Comparison of ENCODE assay signal across 18 mouse cellular contexts in genomic region chr7:6173872-6174271, GRCm38 (mm10). TPM values are rescaled to one million over a fixed set of nuclear protein-coding genes. Genes with fewer than 3 reads are reported as not detected.
DNase-seq lines count a peak whose midpoint lies in the region; ATAC-seq and TF ChIP-seq lines count a peak whose summit lies in the region.
"Had no signal": no experiment of that assay in that cellular context is flagged by ENCODE, and none has a peak within 500 bp of the region (broad histone marks: within the 10 kb centered on the region; RNA-seq: fewer than 3 reads in every experiment).

No protein-coding gene starts in this region.

- no peak overlapping the region for H3K27ac ChIP-seq in kidney, embryonic 16.5 days (ENCODE audit: low read length)
- H3K27ac ChIP-seq in midbrain, embryonic 13.5 days, result no peak overlapping the region
- no peak overlapping the region for H3K27ac ChIP-seq in midbrain, embryonic 10.5 days (replicated peaks)
- H3K27ac ChIP-seq in kidney, postnatal 0 days, result 0 out of 2 replicates have a peak overlapping the region, but pooled peaks have one; percentile 36
- H3K27ac ChIP-seq in midbrain, postnatal 0 days (ENCODE audit: low read depth, low read length), result no peak overlapping the region
- H3K27ac ChIP-seq: embryonic facial prominence, embryonic 10.5 days; hindbrain, embryonic 15.5 days; layer of hippocampus, adult 2 months; midbrain, embryonic 12.5 days had no signal

- 88% methylated on average over 8 of the region's 8 CpGs for WGBS in kidney, embryonic 16.5 days
- 87% methylated on average over 8 of the region's 8 CpGs for WGBS in midbrain, embryonic 13.5 days
- 92% methylated on average over 8 of the region's 8 CpGs for WGBS in midbrain, embryonic 10.5 days
- WGBS in kidney, postnatal 0 days, result 92% methylated on average over 8 of the region's 8 CpGs
- WGBS in midbrain, postnatal 0 days, result 89% methylated on average over 8 of the region's 8 CpGs

- H3K4me3 ChIP-seq in kidney, embryonic 16.5 days (ENCODE audit: low read length), result no peak overlapping the region
- peak overlapping the region; percentile 71; the same call in 1 of the 2 replicates for H3K4me3 ChIP-seq in midbrain, embryonic 13.5 days (replicated peaks)
- no peak overlapping the region for H3K4me3 ChIP-seq in midbrain, embryonic 10.5 days
- no peak overlapping the region for H3K4me3 ChIP-seq in kidney, postnatal 0 days (replicated peaks; ENCODE audit: low read depth, low read length)
- no peak overlapping the region for H3K4me3 ChIP-seq in midbrain, postnatal 0 days (ENCODE audit: low read depth, low read length)

- peaks cover 13% of the 10 kb centered on the region; the same call in 1 of the 2 replicates for H3K36me3 ChIP-seq in kidney, embryonic 16.5 days (ENCODE audit: insufficient read depth, low read length)
- H3K36me3 ChIP-seq in midbrain, embryonic 13.5 days, result peaks cover 22% of the 10 kb centered on the region
- peaks cover 29% of the 10 kb centered on the region for H3K36me3 ChIP-seq in midbrain, embryonic 10.5 days
- H3K36me3 ChIP-seq in kidney, postnatal 0 days (ENCODE audit: insufficient read depth, low read length), result 0 out of 2 replicates have a peak, but pooled peaks cover 2% of the 10 kb centered on the region
- H3K36me3 ChIP-seq in midbrain, postnatal 0 days (ENCODE audit: insufficient read depth, low read length), result no peaks in the 10 kb centered on the region

- H3K4me1 ChIP-seq in kidney, embryonic 16.5 days (ENCODE audit: insufficient read depth, low read length), result peaks cover 15% of the 10 kb centered on the region
- H3K4me1 ChIP-seq in midbrain, embryonic 13.5 days (replicated peaks), result peaks cover 20% of the 10 kb centered on the region
- peaks cover 24% of the 10 kb centered on the region for H3K4me1 ChIP-seq in midbrain, embryonic 10.5 days
- peaks cover 5% of the 10 kb centered on the region; the same call in 1 of the 2 replicates for H3K4me1 ChIP-seq in kidney, postnatal 0 days (replicated peaks; ENCODE audit: insufficient read depth, low read length)
- H3K4me1 ChIP-seq in midbrain, postnatal 0 days (ENCODE audit: insufficient read depth, low read length), result no peaks in the 10 kb centered on the region

- no peak overlapping the region for H3K9ac ChIP-seq in kidney, embryonic 16.5 days (replicated peaks; ENCODE audit: low read length)
- H3K9ac ChIP-seq in midbrain, embryonic 13.5 days (replicated peaks), result no peak overlapping the region
- no peak overlapping the region for H3K9ac ChIP-seq in kidney, postnatal 0 days (ENCODE audit: low read depth, low read length)
- H3K9ac ChIP-seq in midbrain, postnatal 0 days (replicated peaks; ENCODE audit: low read length, poor library complexity, severe bottlenecking), result no peak overlapping the region
- H3K9ac ChIP-seq: hindbrain, embryonic 15.5 days; midbrain, embryonic 12.5 days had no signal

- H3K27me3 ChIP-seq in kidney, embryonic 16.5 days (ENCODE audit: insufficient read depth, low read length), result no peaks in the 10 kb centered on the region
- H3K27me3 ChIP-seq in midbrain, embryonic 13.5 days, result no peaks in the 10 kb centered on the region
- H3K27me3 ChIP-seq in midbrain, embryonic 10.5 days (ENCODE audit: low read depth, poor library complexity, severe bottlenecking), result no peaks in the 10 kb centered on the region
- no peaks in the 10 kb centered on the region for H3K27me3 ChIP-seq in kidney, postnatal 0 days (ENCODE audit: insufficient read depth, low read length)
- H3K27me3 ChIP-seq in midbrain, postnatal 0 days (ENCODE audit: insufficient read depth, low read length), result no peaks in the 10 kb centered on the region
- H3K27me3 ChIP-seq: hindbrain, embryonic 15.5 days; midbrain, embryonic 12.5 days had no signal

- H3K4me2 ChIP-seq in kidney, embryonic 16.5 days (replicated peaks; ENCODE audit: low read depth, low read length), result no peak overlapping the region
- H3K4me2 ChIP-seq in midbrain, embryonic 13.5 days (replicated peaks), result no peak overlapping the region
- no peak overlapping the region for H3K4me2 ChIP-seq in kidney, postnatal 0 days (ENCODE audit: low read length)
- H3K4me2 ChIP-seq in midbrain, postnatal 0 days (ENCODE audit: low read depth, low read length, poor library complexity, severe bottlenecking), result 0 out of 2 replicates have a peak overlapping the region, but pooled peaks have one; percentile 74

- TF ChIP-seq CTCF in kidney, postnatal 0 days (IDR thresholded peaks at IDR 0.05; ENCODE audit: low read depth), result no peak
- TF ChIP-seq CTCF in midbrain, postnatal 0 days (IDR thresholded peaks at IDR 0.05), result no peak

- no peaks in the 10 kb centered on the region for H3K9me3 ChIP-seq in kidney, embryonic 16.5 days (ENCODE audit: low read length)
- H3K9me3 ChIP-seq in midbrain, embryonic 13.5 days, result no peaks in the 10 kb centered on the region
- H3K9me3 ChIP-seq in midbrain, embryonic 10.5 days (replicated peaks), result 0 out of 2 replicates have a peak, but pooled peaks cover 3% of the 10 kb centered on the region
- H3K9me3 ChIP-seq in kidney, postnatal 0 days (replicated peaks; ENCODE audit: low read length), result no peaks in the 10 kb centered on the region
- H3K9me3 ChIP-seq in midbrain, postnatal 0 days (ENCODE audit: low read length), result no peaks in the 10 kb centered on the region
- H3K9me3 ChIP-seq: embryonic facial prominence, embryonic 10.5 days; hindbrain, embryonic 15.5 days; midbrain, embryonic 12.5 days had no signal

- no peak for ATAC-seq in kidney, embryonic 16.5 days (ENCODE audit: low FRiP score, low TSS enrichment)
- ATAC-seq in midbrain, embryonic 13.5 days, result no peak
- no peak for ATAC-seq in kidney, postnatal 0 days (replicated peaks; ENCODE audit: low FRiP score, low read depth)
- no peak for ATAC-seq in midbrain, postnatal 0 days (ENCODE audit: low FRiP score)

- peak; percentile 59 for DNase-seq in kidney, adult 18-20 months
- no peak for DNase-seq in midbrain, embryonic 10.5 days (ENCODE audit: low spot score)
- DNase-seq in kidney, postnatal 0 days (ENCODE audit: low spot score), result no peak
- no peak for DNase-seq in midbrain, postnatal 0 days (ENCODE audit: low spot score)
- DNase-seq in adrenal gland, postnatal 36 days, result no peak
- no peak for DNase-seq in heart, adult 11 months
- DNase-seq: cerebellum, postnatal 25 days had no signal

RNA-seq across cellular contexts. Expression of gene Zfp444, which starts 1.8 kb away (rescaled TPM):
- polyA plus RNA-seq in kidney, embryonic 16.5 days (2015; fragmentation: Nextera tagmentation; extraction: Ambion mirVana), result 69.9 and 73.5 TPM in 2 replicates
- polyA plus RNA-seq in midbrain, embryonic 13.5 days (2015; fragmentation: Nextera tagmentation; extraction: Ambion mirVana), result 84.7 and 95.4 TPM in 2 replicates
- 81.8 and 86.1 TPM in 2 replicates for polyA plus RNA-seq in midbrain, embryonic 10.5 days (2016; fragmentation: Nextera tagmentation; extraction: Ambion mirVana)
- polyA plus RNA-seq in kidney, postnatal 0 days (2015; fragmentation: Nextera tagmentation; extraction: Ambion mirVana), result 66.2 and 66.3 TPM in 2 replicates
- 86.4 and 92.4 TPM in 2 replicates for total RNA-seq in midbrain, postnatal 0 days (2014; rRNA removed)
- 78.6 and 85.2 TPM in 2 replicates for polyA plus RNA-seq in midbrain, postnatal 0 days (2015; fragmentation: Nextera tagmentation; extraction: Ambion mirVana)
- total RNA-seq in adrenal gland, postnatal 36 days (2021), result 10 to 100 TPM; 26.4 to 35.9 TPM

RNA-seq across cellular contexts. Expression of gene Zfp787, which starts 18.1 kb away (rescaled TPM):
- polyA plus RNA-seq in kidney, embryonic 16.5 days (2015; fragmentation: Nextera tagmentation; extraction: Ambion mirVana), result 27.7 and 31.8 TPM in 2 replicates
- polyA plus RNA-seq in midbrain, embryonic 13.5 days (2015; fragmentation: Nextera tagmentation; extraction: Ambion mirVana), result 22.4 and 27.6 TPM in 2 replicates
- 25.0 and 27.3 TPM in 2 replicates for polyA plus RNA-seq in midbrain, embryonic 10.5 days (2016; fragmentation: Nextera tagmentation; extraction: Ambion mirVana)
- polyA plus RNA-seq in kidney, postnatal 0 days (2015; fragmentation: Nextera tagmentation; extraction: Ambion mirVana), result 60.1 and 72.0 TPM in 2 replicates
- total RNA-seq in midbrain, postnatal 0 days (2014; rRNA removed), result 65.8 and 66.7 TPM in 2 replicates
- 53.8 and 61.5 TPM in 2 replicates for polyA plus RNA-seq in midbrain, postnatal 0 days (2015; fragmentation: Nextera tagmentation; extraction: Ambion mirVana)
- 10 to 100 TPM; 35.1 to 50.9 TPM for total RNA-seq in adrenal gland, postnatal 36 days (2021)

RNA-seq across cellular contexts. Expression of gene Galp, which starts 23.0 kb away (rescaled TPM):
- polyA plus RNA-seq in kidney, embryonic 16.5 days (2015; fragmentation: Nextera tagmentation; extraction: Ambion mirVana), result not detected in 2 replicates
- not detected in 2 replicates for polyA plus RNA-seq in midbrain, embryonic 13.5 days (2015; fragmentation: Nextera tagmentation; extraction: Ambion mirVana)
- polyA plus RNA-seq in midbrain, embryonic 10.5 days (2016; fragmentation: Nextera tagmentation; extraction: Ambion mirVana), result not detected in 2 replicates
- polyA plus RNA-seq in kidney, postnatal 0 days (2015; fragmentation: Nextera tagmentation; extraction: Ambion mirVana), result not detected in 2 replicates
- not detected in 2 replicates for total RNA-seq in midbrain, postnatal 0 days (2014; rRNA removed)
- polyA plus RNA-seq in midbrain, postnatal 0 days (2015; fragmentation: Nextera tagmentation; extraction: Ambion mirVana), result not detected in 2 replicates
- total RNA-seq in adrenal gland, postnatal 36 days (2021), result not detected
- total RNA-seq: granulocyte monocyte progenitor cell, adult 5-6 weeks; layer of hippocampus, adult 2 months had no signal
- polyA plus RNA-seq: embryonic facial prominence, embryonic 10.5 days; heart, postnatal 0 days; hindbrain, embryonic 15.5 days; limb, embryonic 14.5 days; midbrain, embryonic 12.5 days; neural tube, embryonic 14.5 days; spleen, adult 2 months had no signal

RNA-seq across cellular contexts. Expression of gene Zscan5b, which starts 48.2 kb away (rescaled TPM):
- polyA plus RNA-seq in kidney, embryonic 16.5 days (2015; fragmentation: Nextera tagmentation; extraction: Ambion mirVana), result not detected in 2 replicates
- not detected in 2 replicates for polyA plus RNA-seq in midbrain, embryonic 13.5 days (2015; fragmentation: Nextera tagmentation; extraction: Ambion mirVana)
- not detected in 2 replicates for polyA plus RNA-seq in midbrain, embryonic 10.5 days (2016; fragmentation: Nextera tagmentation; extraction: Ambion mirVana)
- not detected in 2 replicates for polyA plus RNA-seq in kidney, postnatal 0 days (2015; fragmentation: Nextera tagmentation; extraction: Ambion mirVana)
- not detected in 2 replicates for total RNA-seq in midbrain, postnatal 0 days (2014; rRNA removed)
- polyA plus RNA-seq in midbrain, postnatal 0 days (2015; fragmentation: Nextera tagmentation; extraction: Ambion mirVana), result not detected in 2 replicates
- not detected for total RNA-seq in adrenal gland, postnatal 36 days (2021)
- total RNA-seq: granulocyte monocyte progenitor cell, adult 5-6 weeks; layer of hippocampus, adult 2 months had no signal
- polyA plus RNA-seq: embryonic facial prominence, embryonic 10.5 days; heart, postnatal 0 days; hindbrain, embryonic 15.5 days; limb, embryonic 14.5 days; midbrain, embryonic 12.5 days; neural tube, embryonic 14.5 days; spleen, adult 2 months had no signal
